Mouse (Mus musculus) hindbrain, embryonic 11.5 days (tissue): ENCODE measurements at regions not wholly inside any gene's neighbourhood (a gene's known extent, or its start where the extent isn't known, plus 50 kb on each side); places are given as distances from the start of the nearest gene placed in this dataset.

ENCODE experiments used
- ATAC-seq: fragments of 200-750 bp; cut with Nextera tagmentation; 2 replicates; pipeline ENCODE4 v1.8.0; 2017; ENCODE audit warnings: mild to moderate bottlenecking, moderate TSS enrichment, moderate library complexity; ENCODE audit not compliant: low FRiP score
- DNase-seq: peaks from one replicate; pipeline ENCODE4 v3.0.0-alpha.2; 2015; ENCODE audit warnings: low spot score
- H3K27ac ChIP-seq: fragments of 300-500 bp; sonication (generic); 2 replicates; pipeline ENCODE4 v1.5.1; 2014; ENCODE audit warnings: mild to moderate bottlenecking, low read depth, low read length
- H3K27me3 ChIP-seq: fragments of 300-500 bp; sonication (generic); 2 replicates; pipeline ENCODE4 v1.6.1; 2014; ENCODE audit warnings: mild to moderate bottlenecking, low read length, moderate library complexity, mixed read lengths; ENCODE audit not compliant: control insufficient read depth, insufficient read depth
- H3K36me3 ChIP-seq: fragments of 300-500 bp; sonication (generic); 2 replicates; pipeline ENCODE4 v1.6.1; 2014; ENCODE audit warnings: mild to moderate bottlenecking, low read length, moderate library complexity, mixed read lengths; ENCODE audit not compliant: control insufficient read depth, insufficient read depth
- H3K4me1 ChIP-seq: fragments of 300-500 bp; sonication (generic); replicated peaks from 2 replicates; pipeline ENCODE4 v1.6.1; 2014; ENCODE audit warnings: low read length, mixed read lengths; ENCODE audit not compliant: control insufficient read depth, insufficient read depth
- H3K4me2 ChIP-seq: fragments of 300-500 bp; sonication (generic); replicated peaks from 2 replicates; pipeline ENCODE4 v1.6.1; 2014; ENCODE audit warnings: mild to moderate bottlenecking, low read depth, low read length
- H3K4me3 ChIP-seq: fragments of 300-500 bp; sonication (generic); 2 replicates; pipeline ENCODE4 v1.5.1; 2014; ENCODE audit warnings: low read depth, low read length
- H3K9ac ChIP-seq: fragments of 300-500 bp; sonication (generic); 2 replicates; pipeline ENCODE4 v1.6.1; 2014; ENCODE audit warnings: low read depth, low read length
- H3K9me3 ChIP-seq: fragments of 300-500 bp; sonication (generic); 2 replicates; pipeline ENCODE4 v1.6.1; 2016; ENCODE audit warnings: low read length; ENCODE audit not compliant: control insufficient read depth
- WGBS: fragments of 180-500 bp; shearing (Covaris S2); extraction: QIAGEN DNeasy Blood & Tissue Kit; methylation state at CpG from one replicate; pipeline ENCODE4 v1.1.7; 2014; 5-methylcytosine and 5-hydroxymethylcytosine counted together

- DNase-seq = peak; percentile 11
- H3K9me3 ChIP-seq = no peaks in the 10 kb centered on the region
Measured at GRCm38 (mm10) chr12:92618519-92618918, 769.6 kb upstream of the Sel1l start.

DNA sequence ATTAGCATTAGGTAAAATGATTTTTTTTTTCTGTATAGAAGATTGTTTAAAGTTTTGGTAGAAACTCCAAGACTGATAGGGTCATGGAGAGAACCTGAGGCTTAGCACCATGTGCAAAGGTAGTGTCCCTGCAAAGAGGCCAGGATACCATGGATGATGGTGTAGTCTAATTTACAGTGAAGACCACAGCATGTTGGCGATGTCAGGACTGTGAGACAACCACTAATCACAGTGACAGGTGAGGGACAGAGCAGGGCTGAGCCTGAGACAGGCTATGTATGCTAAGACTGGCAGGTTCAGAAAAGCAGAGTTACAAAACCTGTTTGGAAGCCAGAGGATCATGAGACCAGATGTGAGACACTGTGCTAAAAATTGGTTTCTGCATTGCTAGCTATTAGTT lies 752.7 kb upstream of the Sel1l start:
- Histone ChIP-seq H3K4me1 (no peaks in the 10 kb centered on the region), H3K27ac (no peak overlapping the region), H3K9ac (no peak overlapping the region), H3K4me3 (no peak overlapping the region), H3K9me3 (no peaks in the 10 kb centered on the region), H3K36me3 (no peaks in the 10 kb centered on the region), H3K4me2 (no peak overlapping the region), H3K27me3 (no peaks in the 10 kb centered on the region)
- DNase-seq (no peak), ATAC-seq (no peak)
- 91% methylated on average over 1 of the region's 1 CpGs for WGBS

More at GRCm38 (mm10) chr12:92618519-92618918, 769.6 kb upstream of the Sel1l start:
- 43% methylated on average over 2 of the region's 2 CpGs for WGBS
- no peak overlapping the region for H3K4me2 ChIP-seq
- no peak overlapping the region for H3K27ac ChIP-seq
- no peaks in the 10 kb centered on the region for H3K36me3 ChIP-seq
- no peak overlapping the region for H3K9ac ChIP-seq
- no peaks in the 10 kb centered on the region for H3K4me1 ChIP-seq
- peak; percentile 63 for ATAC-seq
- no peaks in the 10 kb centered on the region for H3K27me3 ChIP-seq
- H3K4me3 ChIP-seq = no peak overlapping the region

DNA sequence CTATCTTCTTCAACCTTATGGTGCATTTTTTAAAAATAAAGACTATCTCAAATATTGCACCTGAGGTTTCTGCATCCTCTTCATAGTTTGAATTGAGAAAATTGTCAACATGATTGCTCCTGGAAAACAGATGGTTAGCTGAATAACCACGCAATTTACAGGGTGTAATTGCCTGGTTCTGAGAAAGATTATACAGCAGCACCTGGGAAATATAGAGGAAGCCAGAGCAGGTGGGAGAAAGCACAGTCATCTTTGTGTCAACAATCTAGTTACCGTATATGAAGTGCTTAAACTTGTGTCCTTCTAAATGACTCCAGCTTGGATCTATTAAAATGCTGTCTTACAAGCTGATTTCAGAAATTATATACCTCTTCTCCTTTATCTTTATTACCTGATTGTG lies 740.8 kb upstream of the Sel1l start:
- DNase-seq (no peak), ATAC-seq (no peak)
- H3K4me1 ChIP-seq = no peaks in the 10 kb centered on the region
- H3K9ac ChIP-seq = no peak overlapping the region
- H3K4me2 ChIP-seq = no peak overlapping the region
- H3K4me3 ChIP-seq = no peak overlapping the region
- no peaks in the 10 kb centered on the region for H3K9me3 ChIP-seq
- H3K27me3 ChIP-seq = no peaks in the 10 kb centered on the region
- no peak overlapping the region for H3K27ac ChIP-seq
- WGBS = 83% methylated on average over 2 of the region's 2 CpGs
- no peaks in the 10 kb centered on the region for H3K36me3 ChIP-seq

- no peak overlapping the region for H3K9ac ChIP-seq
- no peaks in the 10 kb centered on the region for H3K27me3 ChIP-seq
- DNase-seq (no peak), ATAC-seq (no peak)
- no peaks in the 10 kb centered on the region for H3K9me3 ChIP-seq
- H3K4me3 ChIP-seq = no peak overlapping the region
- WGBS = 75% methylated on average over 6 of the region's 6 CpGs
- H3K4me2 ChIP-seq = no peak overlapping the region
- H3K36me3 ChIP-seq = no peaks in the 10 kb centered on the region
- no peaks in the 10 kb centered on the region for H3K4me1 ChIP-seq
- no peak overlapping the region for H3K27ac ChIP-seq
Measured at GRCm38 (mm10) chr12:92589305-92589704, 740.3 kb upstream of the Sel1l start.

GRCm38 (mm10) chr12:92578596-92578995 lies 729.6 kb upstream of the Sel1l start:
- Histone ChIP-seq H3K4me3 (no peak overlapping the region), H3K9me3 (no peaks in the 10 kb centered on the region), H3K27ac (no peak overlapping the region), H3K36me3 (no peaks in the 10 kb centered on the region), H3K4me2 (no peak overlapping the region), H3K9ac (no peak overlapping the region), H3K4me1 (no peaks in the 10 kb centered on the region), H3K27me3 (no peaks in the 10 kb centered on the region)
- DNase-seq (no peak), ATAC-seq (no peak)
- WGBS = 100% methylated on average over 1 of the region's 1 CpGs
